Mouse (Mus musculus) liver, embryonic 14.5 days (tissue): ENCODE measurements at regions not wholly inside any gene's neighbourhood (a gene's known extent, or its start where the extent isn't known, plus 50 kb on each side); places are given as distances from the start of the nearest gene placed in this dataset.

Source experiments
- ATAC-seq: fragments of 200-750 bp; cut with Nextera tagmentation; 2 replicates; pipeline ENCODE4 v1.8.0; 2017; ENCODE audit warnings: moderate number of reproducible peaks, mild to moderate bottlenecking, moderate library complexity; ENCODE audit not compliant: insufficient read depth
- DNase-seq, 3 experiments: peaks; one replicate each; pipeline ENCODE4 v3.0.0-alpha.2; 2012 to 2013; ENCODE audit warnings: low read depth in 3 of 3, low spot score in 3 of 3
- H3K27ac ChIP-seq: fragments of 300-500 bp; sonication (generic); 2 replicates; pipeline ENCODE4 v1.5.1; 2014; ENCODE audit warnings: moderate library complexity, mild to moderate bottlenecking, control low read depth, inconsistent platforms
- H3K27me3 ChIP-seq: fragments of 300-500 bp; sonication (generic); 2 replicates; pipeline ENCODE4 v1.6.1; 2014; ENCODE audit warnings: mild to moderate bottlenecking, low read length, moderate library complexity; ENCODE audit not compliant: control insufficient read depth, insufficient read depth
- H3K36me3 ChIP-seq: fragments of 300-500 bp; sonication (generic); replicated peaks from 2 replicates; pipeline ENCODE4 v1.6.1; 2014; ENCODE audit warnings: low read depth; ENCODE audit not compliant: control insufficient read depth, insufficient read depth
- H3K4me1 ChIP-seq, 2 experiments: fragments of 200-500 bp in 1 of 2; fragments of 300-500 bp in 1 of 2; sonication (generic) in 1 of 2; replicated peaks; 2 replicates each; pipeline ENCODE4 v1.6.1; 2012 to 2014; ENCODE audit warnings: antibody characterized with exemption in 1 of 2, inconsistent platforms in 1 of 2, low read length in 1 of 2; ENCODE audit not compliant: control insufficient read depth in 2 of 2, insufficient read depth in 2 of 2
- H3K4me2 ChIP-seq: fragments of 300-500 bp; sonication (generic); 2 replicates; pipeline ENCODE4 v1.6.1; 2014; ENCODE audit warnings: low read depth, mild to moderate bottlenecking, control low read depth, moderate library complexity
- H3K4me3 ChIP-seq, 2 experiments: fragments of 200-500 bp in 1 of 2; fragments of 300-500 bp in 1 of 2; sonication (generic) in 1 of 2; 2 replicates each; pipeline ENCODE4 v1.5.1; 2012 to 2014; ENCODE audit warnings: low read depth in 2 of 2, low read length in 2 of 2, mild to moderate bottlenecking in 2 of 2, control low read depth in 1 of 2, inconsistent platforms in 1 of 2, moderate library complexity in 1 of 2; ENCODE audit not compliant: insufficient read depth in 1 of 2
- H3K9ac ChIP-seq: fragments of 300-500 bp; sonication (generic); replicated peaks from 2 replicates; pipeline ENCODE4 v1.6.1; 2014; ENCODE audit warnings: mild to moderate bottlenecking, control low read depth, moderate library complexity
- H3K9me3 ChIP-seq: fragments of 300-500 bp; sonication (generic); 2 replicates; pipeline ENCODE4 v1.6.1; 2016; ENCODE audit warnings: low read length, mixed read lengths; ENCODE audit not compliant: control insufficient read depth
- CTCF ChIP-seq: IDR thresholded peaks from 2 replicates; pipeline ENCODE4 v1.5.1; 2016; ENCODE audit warnings: antibody characterized with exemption, low read depth, control low read depth
- EP300 ChIP-seq: IDR thresholded peaks from 2 replicates; pipeline ENCODE4 v1.6.1; 2016; ENCODE audit warnings: antibody characterized with exemption, low read depth
- WGBS: fragments of 180-500 bp; shearing (Covaris S2); extraction: QIAGEN DNeasy Blood & Tissue Kit; methylation state at CpG from one replicate; pipeline ENCODE4 v1.1.7; 2014; ENCODE audit not compliant: insufficient replicate concordance; 5-methylcytosine and 5-hydroxymethylcytosine counted together

GRCm38 (mm10) chr2:158985529-158986148 lies 191.0 kb downstream of the Dhx35 start:
- H3K9ac ChIP-seq, result no peak overlapping the region
- H3K36me3 ChIP-seq, result no peaks in the 10 kb centered on the region
- H3K27ac ChIP-seq, result no peak overlapping the region
- no peaks in the 10 kb centered on the region for H3K9me3 ChIP-seq
- H3K4me1 ChIP-seq, result no peaks in the 10 kb centered on the region
- no peak overlapping the region for H3K4me2 ChIP-seq
- no peaks in the 10 kb centered on the region for H3K27me3 ChIP-seq
- H3K4me3 ChIP-seq, result no peak overlapping the region
- TF ChIP-seq EP300 (no peak), CTCF (no peak)
- DNase-seq, result no peak
- WGBS, result 62% methylated on average over 17 of the region's 17 CpGs
- no peak for ATAC-seq

GRCm38 (mm10) chr2:159002481-159003186 lies 208.0 kb downstream of the Dhx35 start:
- ATAC-seq, result no peak
- no peak overlapping the region for H3K4me2 ChIP-seq
- H3K27me3 ChIP-seq, result no peaks in the 10 kb centered on the region
- no peaks in the 10 kb centered on the region for H3K4me1 ChIP-seq
- H3K4me3 ChIP-seq, result no peak overlapping the region
- no peaks in the 10 kb centered on the region for H3K36me3 ChIP-seq
- TF ChIP-seq CTCF, result no peak
- TF ChIP-seq EP300, result no peak
- H3K9me3 ChIP-seq, result no peaks in the 10 kb centered on the region
- no peak for DNase-seq
- 54% methylated on average over 17 of the region's 17 CpGs for WGBS
- no peak overlapping the region for H3K27ac ChIP-seq
- no peak overlapping the region for H3K9ac ChIP-seq

GRCm38 (mm10) chr2:159003187-159003497 lies 208.5 kb downstream of the Dhx35 start:
- no peak overlapping the region for H3K4me2 ChIP-seq
- H3K4me3 ChIP-seq, result no peak overlapping the region
- H3K9me3 ChIP-seq, result no peaks in the 10 kb centered on the region
- no peak overlapping the region for H3K9ac ChIP-seq
- H3K4me1 ChIP-seq, result no peaks in the 10 kb centered on the region
- no peak for TF ChIP-seq EP300
- TF ChIP-seq CTCF, result no peak
- H3K27me3 ChIP-seq, result no peaks in the 10 kb centered on the region
- no peak overlapping the region for H3K27ac ChIP-seq
- DNase-seq (no peak), ATAC-seq (no peak)
- 72% methylated on average over 4 of the region's 4 CpGs for WGBS
- H3K36me3 ChIP-seq, result no peaks in the 10 kb centered on the region

GRCm38 (mm10) chr2:159004417-159004816 lies 209.8 kb downstream of the Dhx35 start:
- H3K4me3 ChIP-seq, result no peak overlapping the region
- H3K36me3 ChIP-seq, result no peaks in the 10 kb centered on the region
- no peaks in the 10 kb centered on the region for H3K9me3 ChIP-seq
- no peaks in the 10 kb centered on the region for H3K27me3 ChIP-seq
- H3K27ac ChIP-seq, result no peak overlapping the region
- H3K9ac ChIP-seq, result no peak overlapping the region
- no peak for TF ChIP-seq EP300
- TF ChIP-seq CTCF, result no peak
- no peak overlapping the region for H3K4me2 ChIP-seq
- WGBS, result 65% methylated on average over 9 of the region's 9 CpGs
- DNase-seq, result no peak
- H3K4me1 ChIP-seq, result no peaks in the 10 kb centered on the region
- ATAC-seq, result no peak

GRCm38 (mm10) chr2:159012725-159013124 lies 218.1 kb downstream of the Dhx35 start:
- TF ChIP-seq CTCF, result no peak
- TF ChIP-seq EP300, result no peak
- DNase-seq, result no peak
- Histone ChIP-seq H3K4me1 (no peaks in the 10 kb centered on the region), H3K4me3 (no peak overlapping the region), H3K9ac (no peak overlapping the region), H3K9me3 (no peaks in the 10 kb centered on the region), H3K27me3 (no peaks in the 10 kb centered on the region), H3K36me3 (no peaks in the 10 kb centered on the region), H3K4me2 (no peak overlapping the region), H3K27ac (no peak overlapping the region)
- ATAC-seq, result no peak
- WGBS, result 50% methylated on average over 4 of the region's 4 CpGs
